Mouse (Mus musculus): ENCODE measurements around the gene Bspry. TPM values are rescaled to one million over a fixed set of nuclear protein-coding genes. Genes with fewer than 3 reads are reported as not detected.

Gene Bspry
- polyA plus RNA-seq, 1 experiment from 2014 or later = 0.27 TPM

Other genes with a start within 250 kb of the Bspry start
- gene Zfp37, start 249.0 kb upstream of the Bspry start, polyA plus RNA-seq (2015; fragmentation: Nextera tagmentation; extraction: Ambion mirVana) = 0.47 and 0.64 TPM in 2 replicates
- 9.7 and 10.7 TPM in 2 replicates for gene Slc31a2, start 217.5 kb upstream of the Bspry start, polyA plus RNA-seq (2015; fragmentation: Nextera tagmentation; extraction: Ambion mirVana)
- 14.5 and 15.9 TPM in 2 replicates for gene Fkbp15, start 119.5 kb upstream of the Bspry start, polyA plus RNA-seq (2015; fragmentation: Nextera tagmentation; extraction: Ambion mirVana)
- 60.4 and 63.7 TPM in 2 replicates for gene Slc31a1, start 119.3 kb upstream of the Bspry start, polyA plus RNA-seq (2015; fragmentation: Nextera tagmentation; extraction: Ambion mirVana)
- 52.4 and 55.5 TPM in 2 replicates for gene Cdc26, start 71.4 kb upstream of the Bspry start, polyA plus RNA-seq (2015; fragmentation: Nextera tagmentation; extraction: Ambion mirVana)
- gene Prpf4, start 71.3 kb upstream of the Bspry start, polyA plus RNA-seq (2015; fragmentation: Nextera tagmentation; extraction: Ambion mirVana) = 8.4 and 9.8 TPM in 2 replicates
- not detected in 2 replicates for gene Rnf183, start 44.8 kb upstream of the Bspry start, polyA plus RNA-seq (2015; fragmentation: Nextera tagmentation; extraction: Ambion mirVana)
- gene Wdr31, start 9.2 kb upstream of the Bspry start, polyA plus RNA-seq (2015; fragmentation: Nextera tagmentation; extraction: Ambion mirVana) = 0.48 and 0.70 TPM in 2 replicates
- 9.0 and 9.5 TPM in 2 replicates for gene Hdhd3, start 23.4 kb downstream of the Bspry start, polyA plus RNA-seq (2015; fragmentation: Nextera tagmentation; extraction: Ambion mirVana)
- gene Alad, start 39.9 kb downstream of the Bspry start, polyA plus RNA-seq (2015; fragmentation: Nextera tagmentation; extraction: Ambion mirVana) = 516 and 530 TPM in 2 replicates
- gene Pole3, start 45.0 kb downstream of the Bspry start, polyA plus RNA-seq (2015; fragmentation: Nextera tagmentation; extraction: Ambion mirVana) = 44.8 and 48.9 TPM in 2 replicates
- gene 4933430I17Rik, start 45.3 kb downstream of the Bspry start, polyA plus RNA-seq (2015; fragmentation: Nextera tagmentation; extraction: Ambion mirVana) = 0.06 TPM in 2 replicates
- gene Rgs3, start 79.8 kb downstream of the Bspry start, polyA plus RNA-seq (2015; fragmentation: Nextera tagmentation; extraction: Ambion mirVana) = 5.5 and 7.0 TPM in 2 replicates

All from liver, embryonic 16.5 days (tissue).